Mouse (Mus musculus) liver, adult 2 months (tissue): Measurements from ENCODE around the gene G6pdx.

Source experiments
- CTCF ChIP-seq: fragments of 200-500 bp; IDR thresholded peaks from 2 replicates; pipeline ENCODE4 v1.5.1; 2011; ENCODE audit warnings: low read depth, low read length, control low read depth
- POLR2A ChIP-seq: fragments of 200-500 bp; IDR thresholded peaks from 2 replicates; pipeline ENCODE4 v1.6.1; 2011; ENCODE audit warnings: low read length, control low read depth; ENCODE audit not compliant: insufficient read depth; ENCODE audit errors: extremely low read depth

DNA sequence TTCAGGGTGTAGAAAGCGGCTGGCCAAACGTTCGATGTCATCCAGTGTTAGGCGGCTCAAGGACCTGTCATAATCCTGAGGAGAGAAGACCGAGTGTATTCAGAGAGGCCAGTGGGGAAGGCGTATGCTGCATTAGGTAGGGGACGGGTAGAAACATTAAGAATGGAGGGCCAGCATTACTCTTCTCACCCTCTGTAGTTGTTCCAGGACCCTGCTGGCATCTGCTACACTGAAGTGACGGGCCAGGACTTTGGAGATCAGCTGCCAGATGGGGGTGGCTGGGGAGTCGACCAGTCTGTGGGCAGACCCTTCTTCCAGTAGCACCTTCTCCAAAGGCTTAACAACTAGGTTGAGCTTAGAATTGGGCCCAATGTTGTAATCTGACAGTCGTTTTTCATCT is 61.5 kb downstream of the G6pdx start:
- no peak for TF ChIP-seq POLR2A
- TF ChIP-seq CTCF, result no peak
